Mouse (Mus musculus) stomach, embryonic 15.5 days (tissue): Measurements from ENCODE around the gene Cdc42ep1. TPM values are rescaled to one million over a fixed set of nuclear protein-coding genes. Genes with fewer than 3 reads are reported as not detected.

ENCODE experiments used
- ATAC-seq: fragments of 200-750 bp; cut with Nextera tagmentation; 2 replicates; pipeline ENCODE4 v1.8.0; 2017; ENCODE audit warnings: low read depth, moderate number of reproducible peaks, moderate TSS enrichment; ENCODE audit not compliant: insufficient read depth, low FRiP score
- H3K27ac ChIP-seq: fragments of 300-500 bp; sonication (generic); 2 replicates; pipeline ENCODE4 v1.5.1; 2015; ENCODE audit warnings: mild to moderate bottlenecking, inconsistent platforms
- H3K27me3 ChIP-seq: fragments of 300-500 bp; sonication (generic); replicated peaks from 2 replicates; pipeline ENCODE4 v1.6.1; 2015; ENCODE audit warnings: inconsistent platforms
- H3K36me3 ChIP-seq: fragments of 300-500 bp; sonication (generic); 2 replicates; pipeline ENCODE4 v1.6.1; 2015; ENCODE audit warnings: inconsistent platforms
- H3K4me1 ChIP-seq: fragments of 300-500 bp; sonication (generic); 2 replicates; pipeline ENCODE4 v1.6.1; 2015; ENCODE audit warnings: inconsistent platforms
- H3K4me2 ChIP-seq: fragments of 300-500 bp; sonication (generic); 2 replicates; pipeline ENCODE4 v1.6.1; 2015; ENCODE audit warnings: mild to moderate bottlenecking, inconsistent platforms
- H3K4me3 ChIP-seq: fragments of 300-500 bp; sonication (generic); replicated peaks from 2 replicates; pipeline ENCODE4 v1.5.1; 2015; ENCODE audit warnings: inconsistent platforms
- H3K9ac ChIP-seq: fragments of 300-500 bp; sonication (generic); 2 replicates; pipeline ENCODE4 v1.6.1; 2015; ENCODE audit warnings: inconsistent platforms
- H3K9me3 ChIP-seq: fragments of 300-500 bp; sonication (generic); 2 replicates; pipeline ENCODE4 v1.6.1; 2016; ENCODE audit warnings: inconsistent platforms
- WGBS: fragments of 180-500 bp; shearing (Covaris S2); methylation state at CpG from one replicate; pipeline ENCODE4 v1.1.7; 2015; 5-methylcytosine and 5-hydroxymethylcytosine counted together
- polyA plus RNA-seq: library from polyadenylated mRNA; unstranded; fragments of >200 nt; fragmentation: Nextera tagmentation; extraction: Ambion mirVana; gene quantifications from 2 replicates; pipeline ENCODE4 v1.2.1, GENCODE M21; 2015

Cdc42ep1 gene
- 54.1 and 62.1 TPM in 2 replicates for polyA plus RNA-seq

DNA sequence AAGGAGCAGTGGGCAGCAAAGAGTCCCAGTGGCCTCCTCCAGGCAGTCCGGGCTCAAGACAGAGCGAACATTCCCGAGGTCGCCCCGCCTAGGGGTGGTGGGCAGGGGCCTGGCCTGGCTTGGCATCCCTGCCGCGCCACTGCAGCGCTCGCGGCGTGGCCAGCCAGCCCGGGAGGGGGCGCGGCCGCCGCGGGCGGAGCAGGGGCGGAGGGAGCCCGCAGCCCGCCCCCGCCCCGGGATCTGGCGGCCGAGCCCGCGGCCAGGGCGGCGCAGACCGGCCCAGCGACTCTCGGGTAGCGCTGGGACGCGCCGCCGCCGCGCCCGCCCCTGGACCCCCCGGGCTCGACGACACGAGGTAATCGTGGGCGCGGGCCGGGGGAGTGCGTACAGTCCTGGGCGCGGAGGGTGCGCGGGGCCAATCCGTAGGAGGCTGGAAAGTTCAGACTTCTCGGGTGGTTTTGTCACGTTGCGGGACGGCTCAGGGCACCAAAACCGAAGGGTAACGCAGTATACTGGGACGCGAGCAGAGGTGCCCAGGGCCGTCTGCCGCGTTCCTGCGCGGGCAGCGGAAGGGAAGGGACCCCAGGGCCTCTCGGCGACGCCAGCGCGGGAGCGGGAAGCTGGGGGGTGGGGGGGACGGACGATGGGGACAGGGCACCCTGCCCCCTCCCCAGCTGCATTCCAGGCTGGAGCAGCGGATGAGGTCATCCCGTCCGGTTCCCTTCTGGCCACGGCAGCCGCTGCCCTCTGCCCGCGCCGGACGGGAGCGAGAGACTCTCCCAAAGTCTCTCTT is at the start of gene Cdc42ep1:
TSS of gene Cdc42ep1 (plus strand) at position 254 of the 793 bp plus-strand sequence.
- peak within 1 kb of the TSS; percentile 81 for H3K9ac ChIP-seq
- peaks cover 46% of the 10 kb centered on the region for H3K4me1 ChIP-seq
- no peaks in the 10 kb centered on the region for H3K27me3 ChIP-seq
- no peaks in the 10 kb centered on the region for H3K36me3 ChIP-seq
- H3K27ac ChIP-seq: peak within 1 kb of the TSS; percentile 96
- peak within 1 kb of the TSS; percentile 59 for H3K4me2 ChIP-seq
- peak within 1 kb of the TSS; percentile 72 for H3K4me3 ChIP-seq
- no peaks in the 10 kb centered on the region for H3K9me3 ChIP-seq
- ATAC-seq: peak; percentile 73
- WGBS: under 1% methylated on average over 84 of the region's 86 CpGs

DNA sequence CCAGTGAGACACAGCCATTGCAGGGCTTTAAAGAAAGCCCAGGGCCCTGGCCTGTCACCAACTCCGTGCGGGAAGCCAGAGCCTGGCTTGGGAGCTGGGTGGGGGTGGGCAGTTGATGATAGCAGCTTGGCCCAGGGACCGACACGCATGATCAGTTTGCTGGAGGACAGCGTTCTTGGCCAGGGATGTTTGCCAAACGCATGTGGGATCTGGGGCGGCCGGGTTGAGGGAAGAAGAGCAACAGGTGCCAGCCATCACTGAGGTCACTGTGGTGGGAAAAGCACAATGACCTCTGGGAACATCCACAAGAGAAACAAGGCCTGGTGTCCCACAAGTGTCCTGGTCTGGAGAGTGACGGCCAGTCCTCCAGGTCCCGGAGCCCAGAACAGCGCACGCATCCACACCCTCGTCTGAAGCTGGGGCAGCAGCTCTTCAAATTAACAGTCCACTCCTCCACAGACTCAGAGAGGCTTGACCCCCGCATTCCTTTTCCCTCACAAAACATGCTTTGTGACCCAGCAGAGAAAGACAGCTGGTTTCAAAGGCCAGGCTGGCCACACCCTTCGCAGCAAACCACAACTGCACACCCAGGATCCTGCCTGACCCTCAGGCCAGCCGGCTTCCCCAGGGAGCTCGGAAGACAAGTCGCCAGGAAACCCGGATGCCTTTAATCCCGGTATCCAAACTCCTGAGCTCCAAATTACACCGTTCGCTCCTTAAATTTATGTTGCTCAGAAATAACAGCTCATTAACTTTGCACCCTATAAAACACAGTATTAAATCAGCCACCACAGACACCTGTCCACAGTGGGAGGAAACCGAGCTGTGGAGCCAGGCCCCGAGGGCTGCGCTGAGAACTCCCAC is 46.0 kb upstream of the Cdc42ep1 start:
- Histone ChIP-seq H3K4me2 (no peak overlapping the region), H3K36me3 (no peaks in the 10 kb centered on the region), H3K9ac (no peak overlapping the region), H3K4me3 (no peak overlapping the region), H3K9me3 (no peaks in the 10 kb centered on the region), H3K27ac (no peak overlapping the region), H3K4me1 (peaks cover 11% of the 10 kb centered on the region; the same call in 1 of the 2 replicates), H3K27me3 (no peaks in the 10 kb centered on the region)
- whole genome bisulfite sequencing: 45% methylated on average over 25 of the region's 25 CpGs
- ATAC-seq: no peak

DNA sequence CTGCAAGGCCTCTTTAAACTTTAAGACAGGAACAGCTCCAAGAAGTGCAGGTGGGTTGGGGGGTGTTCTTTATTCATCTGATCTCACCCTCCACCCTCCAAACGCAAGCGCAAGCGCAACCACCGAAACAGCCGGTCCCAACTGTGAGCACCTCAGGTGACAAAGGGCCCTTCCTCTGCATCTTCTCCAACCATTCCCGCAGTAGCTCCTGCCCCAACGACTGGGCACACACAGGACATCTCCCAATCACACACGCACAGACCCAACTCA is 45.4 kb upstream of the Cdc42ep1 start:
- Histone ChIP-seq H3K27ac (no peak overlapping the region), H3K9me3 (no peaks in the 10 kb centered on the region), H3K27me3 (no peaks in the 10 kb centered on the region), H3K9ac (no peak overlapping the region), H3K4me3 (no peak overlapping the region), H3K4me1 (peaks cover 16% of the 10 kb centered on the region; the same call in 1 of the 2 replicates), H3K4me2 (no peak overlapping the region), H3K36me3 (no peaks in the 10 kb centered on the region)
- ATAC-seq: no peak
- 85% methylated on average over 8 of the region's 8 CpGs for WGBS

DNA sequence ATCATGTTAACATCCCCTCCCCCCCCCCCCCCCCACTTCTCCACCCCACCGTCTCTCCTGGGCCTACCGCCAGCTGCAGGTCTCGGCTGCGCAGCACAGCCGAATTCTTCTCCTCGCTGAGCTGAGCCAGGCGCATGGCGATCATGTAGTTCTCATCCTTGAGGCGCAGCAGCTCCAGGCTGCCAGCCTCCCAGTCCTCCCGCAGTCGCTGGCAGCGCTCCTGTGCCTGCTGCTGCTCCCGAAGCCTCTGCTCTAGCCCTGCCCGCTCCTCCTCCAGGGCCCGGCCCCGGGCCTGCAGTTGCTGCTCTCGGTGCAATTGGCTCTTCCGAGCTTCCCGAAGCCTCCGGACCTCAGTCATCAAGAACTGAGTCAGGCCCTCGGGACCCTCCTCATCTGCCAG is 43.4 kb upstream of the Cdc42ep1 start:
- no peaks in the 10 kb centered on the region for H3K27me3 ChIP-seq
- H3K36me3 ChIP-seq: no peaks in the 10 kb centered on the region
- H3K4me2 ChIP-seq: no peak overlapping the region
- WGBS: 56% methylated on average over 20 of the region's 21 CpGs
- H3K4me3 ChIP-seq: no peak overlapping the region
- peaks cover 36% of the 10 kb centered on the region for H3K4me1 ChIP-seq
- H3K27ac ChIP-seq: no peak overlapping the region
- ATAC-seq: no peak
- no peaks in the 10 kb centered on the region for H3K9me3 ChIP-seq
- H3K9ac ChIP-seq: no peak overlapping the region

DNA sequence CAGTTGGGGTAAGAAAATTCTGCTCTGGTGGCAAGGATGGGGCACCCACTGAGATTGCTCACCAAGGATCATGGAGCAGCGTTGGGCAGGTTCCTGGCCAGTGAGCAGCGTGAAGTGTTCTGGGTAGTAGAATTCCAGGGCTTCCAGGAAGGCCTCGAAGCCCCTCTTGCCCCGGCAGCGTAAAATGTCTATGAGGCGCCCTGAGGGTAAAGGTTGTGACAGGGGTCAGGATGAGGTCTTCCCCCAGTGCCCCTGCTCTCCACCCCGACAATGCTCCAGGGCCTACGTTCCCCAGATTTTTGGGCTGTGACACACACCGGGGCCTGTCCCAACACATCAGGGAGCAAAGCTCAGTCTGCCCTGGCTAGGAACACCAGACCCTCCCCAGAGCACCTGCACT is 40.9 kb upstream of the Cdc42ep1 start:
- H3K36me3 ChIP-seq: no peaks in the 10 kb centered on the region
- WGBS: 68% methylated on average over 9 of the region's 9 CpGs
- ATAC-seq: no peak
- H3K4me1 ChIP-seq: peaks cover 39% of the 10 kb centered on the region
- no peak overlapping the region for H3K27ac ChIP-seq
- peak overlapping the region; percentile 99 for H3K4me2 ChIP-seq
- no peak overlapping the region for H3K9ac ChIP-seq
- no peaks in the 10 kb centered on the region for H3K27me3 ChIP-seq
- no peaks in the 10 kb centered on the region for H3K9me3 ChIP-seq
- peak overlapping the region; percentile 73 for H3K4me3 ChIP-seq

DNA sequence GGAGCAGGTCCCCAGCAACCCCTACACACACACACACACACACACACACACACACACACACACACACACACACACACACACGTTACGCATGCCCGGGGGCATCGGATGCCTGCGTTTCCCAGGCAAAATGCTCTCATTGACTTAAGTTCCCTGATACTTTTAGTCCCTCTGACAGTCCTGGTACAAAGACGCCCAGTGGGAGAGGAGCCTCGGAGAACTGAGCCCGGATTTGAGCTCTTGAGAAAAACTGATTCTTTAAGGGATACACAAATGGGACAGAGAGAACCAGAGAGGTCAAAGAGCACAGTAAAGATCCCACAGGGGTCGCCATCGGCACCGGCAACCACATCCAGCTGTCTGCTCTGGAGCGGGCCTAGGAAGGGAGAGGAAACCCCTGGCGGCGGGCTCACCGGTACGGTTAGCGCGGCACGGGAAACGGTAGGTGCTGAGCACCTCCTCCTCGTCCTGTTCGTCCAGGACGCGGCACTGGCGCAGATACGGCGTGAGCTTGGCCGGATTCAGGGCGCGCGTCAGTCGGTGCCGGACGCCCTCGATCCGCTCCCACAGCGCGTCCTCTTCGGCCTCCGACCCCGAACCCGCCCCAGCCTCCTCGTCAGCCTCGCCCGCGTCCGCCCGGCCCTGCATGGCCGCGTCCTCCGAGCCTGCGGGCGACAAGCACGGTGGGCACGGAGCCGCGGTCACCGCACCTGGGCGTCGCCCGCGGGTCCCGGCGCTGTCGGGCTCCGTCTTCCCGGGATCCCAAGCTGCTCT is 40.3 kb upstream of the Cdc42ep1 start:
- Histone ChIP-seq H3K4me3 (peak overlapping the region; percentile 73), H3K4me1 (peaks cover 42% of the 10 kb centered on the region), H3K36me3 (no peaks in the 10 kb centered on the region), H3K4me2 (peak overlapping the region; percentile 99), H3K27ac (peak overlapping the region; percentile 69), H3K27me3 (no peaks in the 10 kb centered on the region), H3K9ac (peak overlapping the region; percentile 60), H3K9me3 (no peaks in the 10 kb centered on the region)
- 0 out of 2 replicates have a peak, but pooled peaks have one; percentile 15 for ATAC-seq
- 3% methylated on average over 67 of the region's 67 CpGs for WGBS

DNA sequence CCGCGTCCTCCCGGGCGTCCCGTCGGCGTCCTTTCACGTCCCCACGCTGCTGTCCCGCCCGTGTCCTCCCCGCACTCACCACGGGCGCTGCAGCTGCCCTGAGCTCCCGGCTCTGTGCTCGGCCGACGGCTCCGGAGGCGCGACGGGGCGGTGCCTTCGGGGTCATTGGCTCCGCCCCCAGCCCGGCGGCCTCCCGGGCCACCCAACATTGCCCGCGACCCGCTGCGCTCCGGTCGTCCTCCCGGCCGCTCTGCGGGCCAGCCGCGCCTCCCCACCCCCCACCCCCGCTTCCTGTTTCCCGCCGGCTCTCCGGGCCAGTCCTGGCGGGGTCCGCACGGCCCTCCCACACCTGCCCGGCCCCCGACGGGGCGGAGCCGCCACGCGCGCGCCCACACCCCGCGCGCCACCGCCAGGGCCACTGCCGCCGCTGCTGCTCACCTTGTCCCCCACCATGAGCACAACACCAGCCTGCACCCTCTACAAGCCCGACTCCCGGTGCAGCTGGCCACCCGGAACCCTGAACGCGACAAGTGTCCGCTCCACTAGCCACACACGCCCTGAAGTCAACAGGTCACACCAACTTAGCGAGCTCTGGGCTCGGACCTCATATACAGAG is 39.5 kb upstream of the Cdc42ep1 start, which contains the start of gene Card10:
TSS of gene Card10 (minus strand) at position 267 of the 616 bp plus-strand sequence.
- Histone ChIP-seq H3K9ac (peak within 1 kb of the TSS; percentile 60), H3K27me3 (no peaks in the 10 kb centered on the region), H3K9me3 (no peaks in the 10 kb centered on the region), H3K27ac (peak within 1 kb of the TSS; percentile 69), H3K4me1 (peaks cover 43% of the 10 kb centered on the region), H3K36me3 (no peaks in the 10 kb centered on the region), H3K4me2 (peak within 1 kb of the TSS; percentile 99), H3K4me3 (peak within 1 kb of the TSS; percentile 73)
- 1% methylated on average over 63 of the region's 70 CpGs for WGBS
- ATAC-seq: peak; percentile 62

DNA sequence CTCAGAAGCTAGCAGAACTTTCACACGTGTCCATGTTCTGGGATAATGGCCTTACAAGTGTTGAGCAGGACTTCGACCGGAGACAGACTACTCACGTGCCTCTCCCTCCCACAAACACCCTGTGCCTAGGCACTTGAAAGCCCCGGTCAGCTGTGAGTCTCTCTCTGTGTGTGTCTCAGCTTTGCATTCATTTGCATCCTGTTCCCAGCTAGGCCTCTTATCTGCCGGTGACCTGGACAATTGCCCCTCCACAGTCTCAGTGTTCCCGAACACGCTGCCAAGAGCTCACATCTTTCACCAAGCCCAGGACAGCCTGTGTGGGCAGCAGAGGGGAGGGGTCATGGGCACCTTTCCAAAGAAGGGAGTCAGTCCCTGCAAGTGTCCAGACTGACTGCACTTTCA is 38.9 kb upstream of the Cdc42ep1 start:
- Histone ChIP-seq H3K4me2 (peak overlapping the region; percentile 99), H3K4me1 (peaks cover 43% of the 10 kb centered on the region), H3K4me3 (peak overlapping the region; percentile 73; the same call in 1 of the 2 replicates), H3K27ac (peak overlapping the region; percentile 69), H3K9ac (no peak overlapping the region), H3K9me3 (no peaks in the 10 kb centered on the region), H3K36me3 (no peaks in the 10 kb centered on the region), H3K27me3 (no peaks in the 10 kb centered on the region)
- WGBS: 12% methylated on average over 8 of the region's 8 CpGs
- peak; percentile 44 for ATAC-seq

DNA sequence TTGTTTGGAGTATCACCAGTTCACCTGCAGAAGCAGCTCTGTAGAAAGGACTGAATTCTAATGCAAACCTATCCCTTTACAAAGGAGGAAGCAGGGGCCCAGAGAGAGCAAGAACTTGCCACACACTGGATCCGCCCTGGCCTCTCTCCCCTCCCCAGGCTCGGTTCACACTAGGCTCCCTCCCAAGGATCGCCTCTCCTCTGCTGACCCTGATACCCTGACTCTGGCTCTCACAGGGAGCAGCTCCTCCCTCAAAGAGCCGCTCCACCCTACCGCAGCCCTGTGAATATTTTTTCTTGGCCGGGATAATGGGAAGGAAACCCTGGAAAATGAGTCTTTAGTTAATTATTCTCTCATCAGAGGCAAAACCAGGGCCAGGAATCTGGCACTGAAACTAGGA is 38.1 kb upstream of the Cdc42ep1 start:
- Histone ChIP-seq H3K36me3 (no peaks in the 10 kb centered on the region), H3K9me3 (no peaks in the 10 kb centered on the region), H3K4me2 (peak overlapping the region; percentile 21), H3K27me3 (no peaks in the 10 kb centered on the region), H3K4me1 (peaks cover 43% of the 10 kb centered on the region), H3K9ac (no peak overlapping the region), H3K4me3 (no peak overlapping the region), H3K27ac (peak overlapping the region; percentile 69)
- 19% methylated on average over 6 of the region's 6 CpGs for WGBS
- ATAC-seq: peak; percentile 56; the same call in 1 of the 2 replicates

DNA sequence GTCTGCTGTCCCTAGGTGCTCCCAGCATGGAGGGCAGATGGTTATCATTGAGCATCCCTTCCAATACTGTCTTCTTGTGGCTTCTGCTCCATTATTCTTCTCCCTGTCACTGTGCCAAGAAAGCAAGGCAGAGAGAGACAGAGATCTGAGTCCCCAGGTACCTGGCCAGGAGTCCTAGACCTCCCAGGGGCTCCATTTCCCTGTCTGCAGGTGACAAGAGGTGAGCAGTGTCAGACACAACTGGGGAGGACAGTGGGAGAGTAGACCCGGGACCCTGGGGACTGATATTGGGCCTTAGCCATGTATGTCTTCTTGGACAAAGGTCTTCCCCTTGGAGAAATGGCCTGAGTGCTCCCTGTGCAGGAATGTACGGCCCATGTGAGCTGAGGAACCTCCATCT is 37.1 kb upstream of the Cdc42ep1 start:
- H3K27ac ChIP-seq: no peak overlapping the region; the same call in 1 of the 2 replicates
- no peak overlapping the region for H3K4me2 ChIP-seq
- 69% methylated on average over 2 of the region's 2 CpGs for WGBS
- H3K4me3 ChIP-seq: no peak overlapping the region
- no peak for ATAC-seq
- H3K27me3 ChIP-seq: no peaks in the 10 kb centered on the region
- H3K9me3 ChIP-seq: no peaks in the 10 kb centered on the region
- peaks cover 43% of the 10 kb centered on the region for H3K4me1 ChIP-seq
- no peaks in the 10 kb centered on the region for H3K36me3 ChIP-seq
- no peak overlapping the region for H3K9ac ChIP-seq

DNA sequence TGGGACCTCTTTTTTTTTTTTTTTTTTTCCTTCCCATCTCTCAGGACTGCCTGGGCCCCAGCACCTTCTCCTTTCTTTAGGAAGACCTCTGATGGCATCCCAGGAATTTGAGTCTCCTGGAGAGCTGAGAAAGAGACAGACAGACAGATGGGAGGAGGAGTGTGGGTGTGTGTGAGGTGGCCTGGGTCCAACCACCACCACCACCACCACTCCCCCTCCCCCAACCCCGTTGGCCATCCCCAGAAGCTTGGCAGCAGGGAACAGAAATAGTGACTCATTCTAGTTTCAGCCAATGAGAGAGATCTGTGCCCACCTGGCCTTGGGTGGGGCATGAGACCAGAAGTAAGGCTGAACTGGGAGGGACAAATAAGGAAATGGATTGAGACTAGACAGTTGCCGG is 35.8 kb upstream of the Cdc42ep1 start:
- Histone ChIP-seq H3K4me2 (no peak overlapping the region), H3K27me3 (no peaks in the 10 kb centered on the region), H3K27ac (0 out of 2 replicates have a peak overlapping the region, but pooled peaks have one; percentile 16), H3K36me3 (no peaks in the 10 kb centered on the region), H3K4me3 (no peak overlapping the region), H3K9me3 (no peaks in the 10 kb centered on the region), H3K9ac (no peak overlapping the region), H3K4me1 (peaks cover 41% of the 10 kb centered on the region)
- WGBS: 25% methylated on average over 2 of the region's 2 CpGs
- no peak for ATAC-seq
